ENCODE assay signal across 18 mouse cellular contexts in the genomic region with DNA sequence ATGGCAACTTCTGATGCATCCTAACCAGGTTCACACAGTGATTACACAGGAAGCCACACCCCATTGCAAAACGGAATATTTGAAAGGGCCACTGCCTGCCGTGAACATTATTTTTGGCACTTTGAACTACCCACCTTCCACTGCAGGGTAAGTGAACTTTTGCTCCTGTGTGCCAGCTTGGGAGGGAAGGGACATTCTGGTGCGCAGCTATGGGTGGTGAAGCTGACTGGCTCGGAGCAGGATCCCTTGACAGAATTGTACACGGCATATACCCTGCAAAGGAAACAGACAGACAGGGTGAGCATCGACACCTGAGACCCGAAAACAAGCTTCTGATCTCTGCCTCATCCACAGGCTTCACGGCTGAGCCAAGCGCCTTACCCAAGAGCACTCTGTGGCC.
DNase-seq lines count a peak whose midpoint lies in the region; ATAC-seq and TF ChIP-seq lines count a peak whose summit lies in the region.
"Had no signal": no experiment of that assay in that cellular context is flagged by ENCODE, and none has a peak within 500 bp of the region (broad histone marks: within the 10 kb centered on the region; RNA-seq: fewer than 3 reads in every experiment).

No protein-coding gene starts in this region.

- H3K27me3 ChIP-seq in heart, embryonic 10.5 days (ENCODE audit: insufficient read depth, poor library complexity, severe bottlenecking) = no peaks in the 10 kb centered on the region
- H3K27me3 ChIP-seq in kidney, adult 2 months (replicated peaks; ENCODE audit: control insufficient read depth, insufficient read depth, low read length) = no peaks in the 10 kb centered on the region
- H3K27me3 ChIP-seq in kidney, embryonic 15.5 days = no peaks in the 10 kb centered on the region
- H3K27me3 ChIP-seq in heart, embryonic 15.5 days = no peaks in the 10 kb centered on the region
- no peaks in the 10 kb centered on the region for H3K27me3 ChIP-seq in hindbrain, embryonic 16.5 days (replicated peaks; ENCODE audit: control insufficient read depth, insufficient read depth, low read length)
- H3K27me3 ChIP-seq: forebrain, embryonic 13.5 days; limb, embryonic 13.5 days; liver, embryonic 15.5 days had no signal

- no peak overlapping the region for H3K4me2 ChIP-seq in kidney, embryonic 15.5 days
- peak overlapping the region; percentile 15; the same call in 1 of the 2 replicates for H3K4me2 ChIP-seq in heart, embryonic 15.5 days
- no peak overlapping the region for H3K4me2 ChIP-seq in hindbrain, embryonic 16.5 days (ENCODE audit: low read length)
- H3K4me2 ChIP-seq: forebrain, embryonic 13.5 days; limb, embryonic 13.5 days; liver, embryonic 15.5 days had no signal

- H3K4me1 ChIP-seq in heart, embryonic 10.5 days = peaks cover 37% of the 10 kb centered on the region
- peaks cover 12% of the 10 kb centered on the region; the same call in 1 of the 2 replicates for H3K4me1 ChIP-seq in kidney, adult 2 months (ENCODE audit: control insufficient read depth, insufficient read depth, low read length)
- H3K4me1 ChIP-seq in kidney, embryonic 15.5 days = no peaks in the 10 kb centered on the region
- H3K4me1 ChIP-seq in heart, embryonic 15.5 days (replicated peaks) = peaks cover 48% of the 10 kb centered on the region
- H3K4me1 ChIP-seq in hindbrain, embryonic 16.5 days (ENCODE audit: control insufficient read depth, insufficient read depth, low read depth, low read length) = peaks cover 5% of the 10 kb centered on the region
- H3K4me1 ChIP-seq: limb, embryonic 13.5 days; liver, embryonic 15.5 days had no signal

- peak overlapping the region; percentile 65 for H3K27ac ChIP-seq in heart, embryonic 10.5 days
- H3K27ac ChIP-seq in kidney, adult 2 months (ENCODE audit: insufficient read depth, low read depth, low read length) = peak overlapping the region; percentile 40; the same call in 1 of the 2 replicates
- H3K27ac ChIP-seq in kidney, embryonic 15.5 days = no peak overlapping the region
- H3K27ac ChIP-seq in heart, embryonic 15.5 days = peak overlapping the region; percentile 82
- H3K27ac ChIP-seq in hindbrain, embryonic 16.5 days (ENCODE audit: low read depth, low read length) = no peak overlapping the region
- H3K27ac ChIP-seq: forebrain, embryonic 13.5 days; limb, embryonic 13.5 days; liver, embryonic 15.5 days had no signal

- H3K4me3 ChIP-seq in heart, embryonic 10.5 days = no peak overlapping the region
- H3K4me3 ChIP-seq in kidney, adult 2 months (ENCODE audit: insufficient read depth, low read depth, low read length) = no peak overlapping the region
- H3K4me3 ChIP-seq in kidney, embryonic 15.5 days (replicated peaks) = no peak overlapping the region
- no peak overlapping the region for H3K4me3 ChIP-seq in heart, embryonic 15.5 days
- H3K4me3 ChIP-seq in hindbrain, embryonic 16.5 days (ENCODE audit: low read length) = no peak overlapping the region
- H3K4me3 ChIP-seq: forebrain, embryonic 13.5 days; limb, embryonic 13.5 days; liver, embryonic 15.5 days had no signal

- no peak overlapping the region for H3K9ac ChIP-seq in kidney, embryonic 15.5 days
- peak overlapping the region; percentile 9; the same call in 1 of the 2 replicates for H3K9ac ChIP-seq in heart, embryonic 15.5 days
- no peak overlapping the region for H3K9ac ChIP-seq in hindbrain, embryonic 16.5 days (ENCODE audit: low read depth, low read length)
- H3K9ac ChIP-seq: forebrain, embryonic 13.5 days; limb, embryonic 13.5 days; liver, embryonic 15.5 days had no signal

- WGBS in heart, embryonic 10.5 days = 68% methylated on average over 9 of the region's 9 CpGs
- 37% methylated on average over 9 of the region's 9 CpGs for WGBS in kidney, adult 2 months
- WGBS in kidney, embryonic 15.5 days = 83% methylated on average over 9 of the region's 9 CpGs
- 57% methylated on average over 9 of the region's 9 CpGs for WGBS in heart, embryonic 15.5 days
- WGBS in hindbrain, embryonic 16.5 days = 86% methylated on average over 9 of the region's 9 CpGs

- H3K36me3 ChIP-seq in heart, embryonic 10.5 days = peaks cover 43% of the 10 kb centered on the region
- H3K36me3 ChIP-seq in kidney, adult 2 months (ENCODE audit: control insufficient read depth, insufficient read depth, low read length) = no peaks in the 10 kb centered on the region
- H3K36me3 ChIP-seq in kidney, embryonic 15.5 days = peaks cover 77% of the 10 kb centered on the region
- H3K36me3 ChIP-seq in heart, embryonic 15.5 days = peaks cover 26% of the 10 kb centered on the region; the same call in 1 of the 2 replicates
- H3K36me3 ChIP-seq in hindbrain, embryonic 16.5 days (ENCODE audit: control insufficient read depth, insufficient read depth, low read length) = no peaks in the 10 kb centered on the region

- TF ChIP-seq CTCF in kidney, adult 2 months (conservative IDR thresholded peaks at IDR 0.05; ENCODE audit: insufficient read depth, insufficient read length, low read depth, low read length) = no peak

- no peak for TF ChIP-seq POLR2A in kidney, adult 2 months (IDR thresholded peaks at IDR 0.05; ENCODE audit: low read depth, low read length)

- H3K9me3 ChIP-seq in heart, embryonic 10.5 days = no peaks in the 10 kb centered on the region
- H3K9me3 ChIP-seq in kidney, embryonic 15.5 days (replicated peaks) = no peaks in the 10 kb centered on the region
- H3K9me3 ChIP-seq in heart, embryonic 15.5 days (replicated peaks) = no peaks in the 10 kb centered on the region
- H3K9me3 ChIP-seq in hindbrain, embryonic 16.5 days (ENCODE audit: control insufficient read depth, low read length) = no peaks in the 10 kb centered on the region
- H3K9me3 ChIP-seq: forebrain, embryonic 13.5 days; limb, embryonic 13.5 days; liver, embryonic 15.5 days had no signal

- DNase-seq in heart, embryonic 10.5 days (ENCODE audit: low spot score) = no peak
- no peak for DNase-seq in heart, postnatal 4 days
- peak; percentile 80 for DNase-seq in kidney, adult 2 months
- DNase-seq in kidney, postnatal 14 days = peak; percentile 61
- DNase-seq: adrenal gland, postnatal 25 days; cerebellum, adult 8-10 months; gastrocnemius, postnatal 36 days; layer of hippocampus, adult 9-11 months; lung, postnatal 4 days; midbrain, embryonic 14.5 days; thymus, adult 2 months had no signal

- no peak for ATAC-seq in kidney, embryonic 15.5 days (replicated peaks; ENCODE audit: low FRiP score)
- ATAC-seq in heart, embryonic 15.5 days (replicated peaks; ENCODE audit: insufficient number of reproducible peaks, insufficient read depth, low FRiP score, low read depth) = no peak
- no peak for ATAC-seq in hindbrain, embryonic 16.5 days
- ATAC-seq: CD4-positive, CD25-positive, alpha-beta regulatory T cell, adult 4 months; forebrain, embryonic 13.5 days had no signal

Comparison
In these comparisons a context has a peak if more than half of its experiments do, and no peak if none do; other contexts are left out.
1. H3K27ac ChIP-seq: peak in heart, embryonic 10.5 days (single experiment), kidney, adult 2 months (single experiment) and heart, embryonic 15.5 days (single experiment); none in kidney, embryonic 15.5 days (single experiment) and hindbrain, embryonic 16.5 days (single experiment).
2. DNase-seq: peak in kidney, adult 2 months (single experiment) and kidney, postnatal 14 days (single experiment); none in heart, embryonic 10.5 days (single experiment) and heart, postnatal 4 days (single experiment).